Mouse (Mus musculus) CH12F3 (cell line): ENCODE results near the gene Wwox.

Experiments
- in situ Hi-C: fragments of 300-500 bp; cut with MboI; formaldehyde crosslinking; loops from 2 replicates; pipeline ENCODE4 v1.14.3; 2020; ENCODE audit warnings: low sequenced_read_pairs

Wwox gene

GRCm38 (mm10) chr8:114882504-114882903 is 443.0 kb downstream of the Wwox start:
- in situ Hi-C loops: no loop called here

DNA sequence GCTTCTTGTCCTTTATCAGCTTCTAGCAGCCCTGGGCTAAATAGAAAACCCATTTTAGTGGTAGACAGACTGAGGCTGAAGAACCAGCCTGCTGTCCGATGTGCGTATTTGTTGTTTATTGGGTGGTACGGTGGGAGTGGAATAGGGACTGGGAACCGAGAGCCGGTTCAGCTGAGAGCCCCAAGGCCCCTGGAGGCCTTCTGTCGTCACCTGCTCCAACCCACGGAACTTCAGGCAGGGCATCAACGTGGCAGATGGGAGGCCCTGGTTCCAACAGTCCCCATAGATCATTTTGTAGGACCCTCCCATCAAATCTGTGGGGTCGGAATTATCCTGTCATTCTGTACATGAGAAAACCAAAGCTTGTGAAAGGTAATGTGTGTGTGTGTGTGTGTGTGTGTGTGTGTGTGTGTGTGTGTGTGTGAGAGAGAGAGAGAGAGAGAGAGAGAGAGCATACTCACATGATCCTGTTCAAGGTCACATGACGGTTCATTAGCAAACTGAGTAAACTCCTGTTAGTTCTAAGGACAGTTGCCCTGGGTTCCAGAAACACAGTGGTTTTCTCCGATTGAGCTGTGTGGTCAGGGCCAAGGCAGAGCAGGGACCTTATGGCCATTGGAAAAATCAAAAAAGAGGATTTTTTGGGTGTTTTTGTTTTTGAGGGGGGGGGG is 443.6 kb downstream of the Wwox start:
- in situ Hi-C loops: no loop called here

DNA sequence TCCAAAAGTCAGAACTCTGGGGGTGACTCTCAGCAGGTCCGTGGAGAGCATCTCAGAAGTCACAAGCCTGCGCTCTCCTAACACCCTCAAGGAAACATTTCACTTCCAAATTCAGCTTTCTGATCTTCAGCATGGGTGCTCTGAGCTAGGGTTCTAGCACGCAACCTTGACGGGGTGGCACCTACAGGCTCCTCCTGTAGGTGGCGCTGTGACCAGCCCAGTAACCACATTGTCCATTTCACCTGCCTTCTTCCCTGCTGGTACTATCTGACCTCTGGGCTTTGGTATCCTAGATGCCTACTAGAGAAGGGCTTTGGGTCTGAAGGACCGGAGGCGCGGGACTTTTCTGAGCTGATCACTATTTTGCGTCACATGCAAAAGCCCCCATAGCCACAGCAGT is 444.5 kb downstream of the Wwox start:
- in situ Hi-C loops: no loop called here

GRCm38 (mm10) chr8:114885026-114885592 is 445.7 kb downstream of the Wwox start:
- in situ Hi-C loops: no loop called here

DNA sequence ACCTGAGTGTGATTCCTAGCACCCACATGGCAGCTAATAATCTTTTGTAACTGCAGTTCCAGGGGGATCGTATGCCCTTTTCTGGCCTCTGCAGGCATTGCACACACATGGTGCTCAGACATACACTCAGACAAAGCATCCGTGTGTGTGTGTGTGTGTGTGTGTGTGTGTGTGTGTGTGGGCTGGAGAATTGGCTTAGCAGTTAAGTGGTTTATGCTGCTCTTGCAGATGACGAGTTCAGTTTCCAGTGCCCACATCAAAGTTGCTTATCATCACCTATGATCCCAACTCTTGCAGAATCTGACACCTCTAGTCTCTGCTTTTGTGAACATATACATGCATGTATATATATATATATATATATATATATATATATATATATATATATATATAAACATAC is 448.9 kb downstream of the Wwox start:
- in situ Hi-C loops: no loop called here

DNA sequence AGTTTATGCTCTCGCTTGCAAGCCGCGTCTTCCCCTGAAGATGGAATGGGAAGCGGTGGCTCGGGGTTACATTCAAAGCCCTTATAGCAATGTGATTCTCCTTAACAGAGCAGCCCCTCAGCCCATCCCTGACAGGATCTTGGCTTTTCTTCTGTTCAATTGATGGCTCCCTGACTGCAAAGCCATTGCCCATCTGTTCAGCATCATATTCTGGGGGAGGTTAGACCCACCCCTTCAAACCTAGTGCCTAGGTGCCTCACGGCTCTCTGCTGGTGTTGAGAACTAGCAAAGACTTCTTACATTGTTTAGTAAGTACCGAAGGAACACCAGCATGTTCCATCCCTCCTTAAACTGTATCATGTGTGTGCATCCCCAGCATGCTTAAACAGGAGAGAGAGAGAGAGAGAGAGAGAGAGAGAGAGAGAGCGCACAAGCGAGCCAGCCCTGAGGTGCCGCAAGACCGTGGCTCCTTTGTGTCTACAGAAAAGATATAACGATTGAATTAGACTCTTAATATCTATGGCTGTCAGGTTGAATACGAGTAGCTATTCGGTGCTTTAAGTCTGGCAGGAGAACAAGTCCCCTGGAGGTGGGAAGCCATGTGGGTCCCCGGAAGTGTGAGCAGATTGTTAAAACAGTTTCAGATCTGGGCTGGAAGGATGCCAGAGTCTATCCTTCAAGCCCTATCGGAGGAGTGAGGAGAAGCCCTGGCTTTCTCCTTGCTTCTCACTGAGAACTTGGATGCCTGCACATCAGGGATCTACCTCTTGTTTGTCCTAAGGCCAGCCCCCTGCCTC is 450.3 kb downstream of the Wwox start:
- in situ Hi-C loops: no loop called here

DNA sequence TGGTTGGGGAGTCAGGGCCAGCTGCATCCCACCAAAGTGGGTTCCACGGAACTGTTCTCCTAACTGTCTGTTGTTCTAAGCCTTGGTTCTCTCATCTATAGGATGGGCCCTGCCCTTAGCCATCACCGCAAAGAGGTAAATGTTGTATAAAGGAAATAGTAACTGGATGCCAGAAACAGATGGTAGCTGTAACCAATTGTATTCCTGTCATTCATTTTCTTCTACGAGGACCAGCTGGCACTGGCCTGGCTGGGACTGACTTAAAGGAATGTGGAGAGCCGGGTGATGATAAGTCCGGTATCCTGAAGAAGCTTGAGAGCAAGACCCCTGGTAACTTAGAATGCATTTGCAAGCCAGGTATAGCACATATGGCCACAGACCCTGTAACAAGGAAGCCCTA is 451.0 kb downstream of the Wwox start:
- in situ Hi-C loops: no loop called here

GRCm38 (mm10) chr8:114891252-114891651 is 451.8 kb downstream of the Wwox start:
- in situ Hi-C loops: no loop called here

- in situ Hi-C loops: no loop called here
Observed at GRCm38 (mm10) chr8:114897432-114897831, 458.0 kb downstream of the Wwox start.

DNA sequence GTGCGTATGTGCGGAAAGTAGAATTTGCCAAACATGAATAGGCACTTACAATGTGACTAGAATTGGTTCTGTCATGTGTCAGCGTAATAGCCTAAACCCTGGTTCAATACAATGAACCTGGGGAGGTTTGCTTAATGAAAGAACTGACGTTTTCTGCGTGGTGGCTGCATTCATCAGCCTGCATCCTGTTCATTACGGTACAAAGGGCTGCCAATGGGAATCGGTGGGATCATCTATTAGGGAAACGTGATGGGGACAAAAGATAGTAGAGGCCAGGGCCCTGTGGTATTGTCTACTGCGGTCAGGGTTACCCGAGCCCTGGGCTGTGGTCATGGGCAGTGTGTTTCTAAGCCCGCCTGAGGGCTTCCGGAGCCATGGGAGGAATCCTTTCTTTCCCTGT is 459.7 kb downstream of the Wwox start:
- in situ Hi-C loops: no loop called here

GRCm38 (mm10) chr8:114902584-114902983 is 463.1 kb downstream of the Wwox start:
- in situ Hi-C loops: no loop called here

DNA sequence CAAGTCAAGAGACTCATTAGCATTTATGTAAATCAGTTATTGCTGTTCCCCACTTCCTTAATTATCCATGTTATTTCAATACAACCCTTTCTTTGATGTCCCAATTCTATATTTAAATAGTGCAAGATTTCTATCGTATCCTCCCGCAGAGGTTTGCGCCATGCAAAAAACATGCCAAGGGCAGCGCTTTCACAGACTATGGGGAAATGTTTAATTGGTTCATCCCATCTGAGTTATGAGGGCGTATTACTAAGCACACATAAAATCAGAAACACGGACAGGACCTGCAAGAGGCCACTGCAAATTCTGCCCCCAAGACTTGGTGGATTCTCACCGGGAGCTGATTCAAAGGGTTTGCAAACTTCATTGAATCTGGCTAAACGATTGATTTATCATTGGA is 468.6 kb downstream of the Wwox start:
- in situ Hi-C loops: no loop called here

DNA sequence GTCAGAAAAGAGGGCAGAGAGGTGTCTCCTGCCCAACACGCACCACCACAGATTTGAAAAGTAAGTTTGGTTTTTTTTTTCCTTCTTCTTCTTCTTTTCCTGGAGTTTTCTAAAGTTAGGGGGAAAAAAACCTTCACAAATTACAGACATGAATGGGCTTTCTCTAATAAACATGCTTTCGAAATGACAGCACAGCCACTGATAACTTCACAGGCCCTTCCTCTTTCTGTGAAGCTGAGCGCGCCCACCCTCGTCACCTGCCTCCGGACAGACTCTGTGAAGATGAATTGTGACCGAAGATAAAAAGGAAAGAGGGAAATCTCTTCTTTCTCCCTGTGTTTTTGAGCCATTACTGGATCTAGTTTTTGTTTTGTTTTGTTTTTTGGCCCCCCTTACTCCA is 469.1 kb downstream of the Wwox start:
- in situ Hi-C loops: no loop called here

- in situ Hi-C loops: no loop called here
Observed at GRCm38 (mm10) chr8:114909146-114909545, 469.7 kb downstream of the Wwox start.

- in situ Hi-C loops: no loop called here
Observed at GRCm38 (mm10) chr8:114911031-114911580, 471.7 kb downstream of the Wwox start.

DNA sequence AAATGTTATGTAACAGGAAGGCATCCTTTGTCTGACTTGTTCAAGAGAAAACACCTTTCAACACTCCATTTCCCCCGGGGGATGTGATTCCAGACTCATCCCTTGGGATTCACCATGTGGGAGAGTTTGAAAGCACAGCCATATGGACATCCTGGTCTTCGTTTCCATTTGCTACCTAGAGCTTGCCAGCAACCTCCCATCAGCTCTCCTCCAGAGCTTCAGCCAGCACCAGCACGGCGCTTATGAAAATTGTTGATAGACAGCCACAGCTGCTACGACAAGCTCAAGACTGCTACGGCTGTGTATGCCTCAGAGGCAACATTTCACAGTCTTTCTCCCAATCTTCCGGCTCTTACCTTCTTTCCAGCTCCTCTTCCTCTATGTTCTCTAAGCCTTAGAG is 484.2 kb downstream of the Wwox start:
- in situ Hi-C loops: no loop called here

DNA sequence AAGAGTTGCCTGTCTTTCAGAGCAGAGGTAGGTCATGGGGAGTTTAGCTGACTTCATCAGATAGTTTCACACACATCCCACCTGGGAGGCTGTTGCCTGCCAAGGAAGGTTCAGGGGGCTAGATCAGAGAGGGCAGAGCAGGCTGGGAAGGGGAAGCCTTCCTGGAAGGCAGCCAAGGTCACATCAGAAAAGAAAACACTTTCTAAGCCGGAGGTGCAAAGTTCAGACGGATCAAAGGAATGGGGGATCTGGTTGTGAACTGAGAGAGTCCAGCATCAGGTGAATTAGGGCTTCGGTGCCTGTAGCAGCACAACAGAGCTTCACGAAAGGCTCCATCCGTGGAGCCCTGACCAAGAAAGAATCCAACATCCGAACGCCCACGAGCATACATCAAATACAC is 488.0 kb downstream of the Wwox start:
- in situ Hi-C loops: no loop called here

GRCm38 (mm10) chr8:114927917-114928316 is 488.5 kb downstream of the Wwox start:
- in situ Hi-C loops: no loop called here

DNA sequence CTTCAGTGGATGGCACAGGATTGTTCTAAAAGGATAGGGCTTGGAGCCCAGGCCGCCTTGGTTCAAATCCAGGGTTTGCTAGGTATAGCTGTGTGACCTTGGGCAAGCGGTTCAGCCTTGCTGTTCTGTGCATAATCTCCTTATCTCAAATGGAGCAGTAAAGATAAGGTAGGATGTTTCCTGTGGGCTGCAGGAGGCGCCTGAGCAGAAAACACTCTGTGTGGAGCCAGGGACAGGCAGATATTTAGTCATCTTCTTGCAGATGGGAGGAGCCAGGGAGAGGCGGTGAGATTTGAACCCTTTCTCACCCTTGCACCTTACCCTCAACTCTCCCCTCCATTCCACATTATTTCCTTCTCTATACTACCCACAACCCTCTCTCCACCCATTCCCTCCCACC is 490.1 kb downstream of the Wwox start:
- in situ Hi-C loops: no loop called here

DNA sequence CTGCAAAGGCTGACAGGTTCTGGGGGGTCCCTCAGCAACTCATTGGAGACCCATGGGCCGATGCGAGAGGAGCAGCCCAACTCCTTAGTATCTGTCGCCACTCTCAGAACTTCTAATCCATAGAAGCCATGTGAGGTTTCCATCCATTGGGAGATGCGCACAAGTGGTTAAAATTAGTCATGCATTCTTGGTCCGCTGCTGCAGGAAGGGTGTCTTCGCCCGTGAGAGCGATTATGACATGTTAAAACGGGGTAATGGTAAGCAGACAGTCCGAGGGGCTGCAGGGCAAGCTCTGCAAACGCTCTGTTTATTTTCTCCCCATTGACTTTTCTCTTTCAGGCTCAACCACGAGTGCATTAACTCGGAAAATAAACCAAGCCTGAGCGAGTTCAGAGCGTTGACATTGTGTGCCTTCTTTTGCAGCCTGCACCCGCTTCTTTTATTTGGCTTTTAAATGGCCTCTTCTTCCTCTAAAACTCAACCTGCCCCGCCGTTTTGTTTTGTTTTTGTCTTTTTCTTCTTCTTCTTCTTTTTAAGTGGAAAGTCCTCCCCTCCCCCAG is 492.7 kb downstream of the Wwox start:
- in situ Hi-C loops: no loop called here

- in situ Hi-C loops: no loop called here
Observed at GRCm38 (mm10) chr8:114933248-114933647, 493.8 kb downstream of the Wwox start.

GRCm38 (mm10) chr8:114936887-114937286 is 497.4 kb downstream of the Wwox start:
- in situ Hi-C loops: no loop called here
